Comparison of ENCODE assay signal across 7 mouse cellular contexts in genomic region chr14:34416946-34417345, GRCm38 (mm10). TPM values are rescaled to one million over a fixed set of nuclear protein-coding genes. Genes with fewer than 3 reads are reported as not detected.
DNase-seq lines count a peak whose midpoint lies in the region; ATAC-seq lines count a peak whose summit lies in the region.
"Not testable (repeated sequence)": the region's sequence is repeated elsewhere in the genome, so short reads cannot be mapped to it uniquely, and the experiment has no call there.
"Had no signal": no experiment of that assay in that cellular context is flagged by ENCODE, and none has a peak within 500 bp of the region (broad histone marks: within the 10 kb centered on the region; RNA-seq: fewer than 3 reads in every experiment).

No protein-coding gene starts in this region.

- H3K27me3 ChIP-seq in intestine, embryonic 14.5 days (replicated peaks; ENCODE audit: control insufficient read depth, insufficient read depth, low read length); midbrain, embryonic 11.5 days (ENCODE audit: control insufficient read depth, insufficient read depth, low read length): not testable (repeated sequence)

- not testable (repeated sequence) for H3K27ac ChIP-seq in intestine, embryonic 14.5 days (ENCODE audit: low read depth); midbrain, embryonic 11.5 days (ENCODE audit: low read depth, low read length)

- not testable (repeated sequence) for ATAC-seq in intestine, embryonic 14.5 days (replicated peaks; ENCODE audit: low FRiP score, low TSS enrichment, low read depth); midbrain, embryonic 11.5 days (ENCODE audit: low FRiP score)

- WGBS in intestine, embryonic 14.5 days = 97% methylated on average over 4 of the region's 4 CpGs
- 94% methylated on average over 4 of the region's 4 CpGs for WGBS in midbrain, embryonic 11.5 days

- peaks cover 80% of the 10 kb centered on the region for H3K36me3 ChIP-seq in intestine, embryonic 14.5 days (ENCODE audit: control insufficient read depth, insufficient read depth, low read length)
- peaks cover 14% of the 10 kb centered on the region for H3K36me3 ChIP-seq in midbrain, embryonic 11.5 days (ENCODE audit: control insufficient read depth, insufficient read depth, low read length)

- not testable (repeated sequence) for H3K9me3 ChIP-seq in intestine, embryonic 14.5 days (ENCODE audit: control insufficient read depth, low read length); midbrain, embryonic 11.5 days (ENCODE audit: control insufficient read depth, low read length)

- not testable (repeated sequence) for H3K4me1 ChIP-seq in intestine, embryonic 14.5 days (replicated peaks; ENCODE audit: control insufficient read depth, insufficient read depth, low read length); midbrain, embryonic 11.5 days (ENCODE audit: control insufficient read depth, insufficient read depth, low read length)

- not testable (repeated sequence) for H3K9ac ChIP-seq in intestine, embryonic 14.5 days (ENCODE audit: low read length); midbrain, embryonic 11.5 days (ENCODE audit: low read length)

- peak; percentile 73 for DNase-seq in heart, adult 11 months
- peak; percentile 33 for DNase-seq in intestine, embryonic 14.5 days (ENCODE audit: low spot score)
- peak; percentile 56 for DNase-seq in midbrain, embryonic 11.5 days (ENCODE audit: low spot score, missing footprints)

- not testable (repeated sequence) for H3K4me2 ChIP-seq in intestine, embryonic 14.5 days (ENCODE audit: low read length); midbrain, embryonic 11.5 days

- H3K4me3 ChIP-seq in intestine, embryonic 14.5 days (ENCODE audit: low read depth, low read length); midbrain, embryonic 11.5 days (ENCODE audit: low read depth, low read length): not testable (repeated sequence)

RNA-seq across cellular contexts. Expression of gene Mmrn2, which starts 41.7 kb away (rescaled TPM):
- 8.1 and 8.2 TPM in 2 replicates for polyA plus RNA-seq in intestine, embryonic 14.5 days (2014; fragmentation: Nextera tagmentation; extraction: Ambion mirVana)
- polyA plus RNA-seq in midbrain, embryonic 11.5 days (2014; fragmentation: Nextera tagmentation; extraction: Ambion mirVana) = 4.7 and 5.3 TPM in 2 replicates
- polyA plus RNA-seq: activated CD4-positive, CD25-positive, alpha-beta regulatory T cell, adult 4 months had no signal

RNA-seq across cellular contexts. Expression of gene Sncg, which starts 42.4 kb away (rescaled TPM):
- polyA plus RNA-seq in intestine, embryonic 14.5 days (2014; fragmentation: Nextera tagmentation; extraction: Ambion mirVana) = 45.5 and 49.5 TPM in 2 replicates
- 65.7 and 67.3 TPM in 2 replicates for polyA plus RNA-seq in midbrain, embryonic 11.5 days (2014; fragmentation: Nextera tagmentation; extraction: Ambion mirVana)
- polyA plus RNA-seq: activated CD4-positive, CD25-positive, alpha-beta regulatory T cell, adult 4 months; CD4-positive, CD25-positive, alpha-beta regulatory T cell, adult 4 months; G1E; Patski had no signal
